Mouse (Mus musculus) retina, embryonic 14.5 days (tissue): ENCODE measurements at regions not wholly inside any gene's neighbourhood (a gene's known extent, or its start where the extent isn't known, plus 50 kb on each side); places are given as distances from the start of the nearest gene placed in this dataset.

Experiments used
- DNase-seq: peaks from one replicate; pipeline ENCODE4 v3.0.0-alpha.2; 2015; ENCODE audit warnings: low spot score

GRCm38 (mm10) chr11:22692281-22692857 is 168.4 kb downstream of the B3gnt2 start:
- no peak for DNase-seq

GRCm38 (mm10) chr11:22692941-22693341 is 167.8 kb downstream of the B3gnt2 start:
- DNase-seq = no peak

- DNase-seq = no peak
Measured at GRCm38 (mm10) chr11:22693376-22693775, 167.4 kb downstream of the B3gnt2 start.

- no peak for DNase-seq
Measured at GRCm38 (mm10) chr11:22693984-22694383, 166.8 kb downstream of the B3gnt2 start.

GRCm38 (mm10) chr11:22694829-22695228 is 165.9 kb downstream of the B3gnt2 start:
- DNase-seq = no peak

GRCm38 (mm10) chr11:22695237-22695636 is 165.5 kb downstream of the B3gnt2 start:
- DNase-seq = no peak

GRCm38 (mm10) chr11:22698057-22698941 is 162.5 kb downstream of the B3gnt2 start:
- peak; percentile 66 for DNase-seq

- DNase-seq = no peak
Measured at GRCm38 (mm10) chr11:22706082-22706481, 154.7 kb downstream of the B3gnt2 start.
